Mouse (Mus musculus) layer of hippocampus, postnatal 25 days (tissue): Measurements from ENCODE around the gene Ipo4. TPM values are rescaled to one million over a fixed set of nuclear protein-coding genes. Genes with fewer than 3 reads are reported as not detected.
A peak's percentile ranks its signal among the peaks of the same experiment; 100 is the strongest.

Experiments used
- DNase-seq, 2 experiments: peaks; one replicate each; pipeline ENCODE4 v3.0.0; 2022; ENCODE audit warnings: mixed read lengths in 2 of 2, low spot score in 1 of 2; ENCODE audit errors: extremely low spot score in 1 of 2
- total RNA-seq, 2 experiments: library from RNA; stranded (reverse); gene quantifications; 2 replicates each; pipeline ENCODE4 v1.2.3; 2021

Gene Ipo4
- total RNA-seq, 2 experiments from 2014 or later: 118 to 121 TPM

- DNase-seq: peak in 1 of 2 experiments; percentile 24
Observed at GRCm38 (mm10) chr14:55634874-55635522, 759 bp downstream of the Ipo4 start.

GRCm38 (mm10) chr14:55629312-55629711, 6.4 kb downstream of the Ipo4 start:
- peak in 1 of 2 experiments; percentile 66 for DNase-seq

- DNase-seq: no peak
Observed at GRCm38 (mm10) chr14:55628077-55628827, 7.5 kb downstream of the Ipo4 start.

GRCm38 (mm10) chr14:55618486-55619195, 17.1 kb downstream of the Ipo4 start:
- DNase-seq: no peak

GRCm38 (mm10) chr14:55617822-55618221, 17.9 kb downstream of the Ipo4 start, which contains the start of gene Rec8:
Gene Rec8, plus strand, starts transcription at chr14:55618037.
- no peak for DNase-seq

GRCm38 (mm10) chr14:55616844-55617243, 18.9 kb downstream of the Ipo4 start:
- no peak for DNase-seq

- DNase-seq: no peak
Observed at GRCm38 (mm10) chr14:55615876-55616275, 19.9 kb downstream of the Ipo4 start.

- DNase-seq: no peak
Observed at GRCm38 (mm10) chr14:55614565-55615178, 21.1 kb downstream of the Ipo4 start.

- DNase-seq: no peak
Observed at GRCm38 (mm10) chr14:55613346-55613745, 22.4 kb downstream of the Ipo4 start.

GRCm38 (mm10) chr14:55608339-55608738, 27.4 kb downstream of the Ipo4 start:
- DNase-seq: no peak

GRCm38 (mm10) chr14:55605743-55606459, 29.9 kb downstream of the Ipo4 start:
- no peak for DNase-seq

- no peak for DNase-seq
Observed at GRCm38 (mm10) chr14:55604823-55605222, 30.9 kb downstream of the Ipo4 start.

- DNase-seq: peak; percentile 68 to 75
Observed at GRCm38 (mm10) chr14:55603633-55604576, 31.9 kb downstream of the Ipo4 start.

GRCm38 (mm10) chr14:55603271-55603632, 32.5 kb downstream of the Ipo4 start, which contains the start of gene Irf9:
Gene Irf9, plus strand, starts transcription at chr14:55603571.
- no peak for DNase-seq

GRCm38 (mm10) chr14:55598521-55599390, 37.0 kb downstream of the Ipo4 start:
- DNase-seq: no peak

- no peak for DNase-seq
Observed at GRCm38 (mm10) chr14:55596036-55596690, 39.6 kb downstream of the Ipo4 start.

- no peak for DNase-seq
Observed at GRCm38 (mm10) chr14:55592226-55592625, 43.5 kb downstream of the Ipo4 start.
